Mouse (Mus musculus) lung, postnatal 0 days (tissue): ENCODE measurements around the gene Ints13. TPM values are rescaled to one million over a fixed set of nuclear protein-coding genes. Genes with fewer than 3 reads are reported as not detected.

ENCODE experiments used
- ATAC-seq: fragments of 200-750 bp; cut with Nextera tagmentation; 2 replicates; pipeline ENCODE4 v1.8.0; 2017; ENCODE audit warnings: moderate library complexity
- DNase-seq: peaks from one replicate; pipeline ENCODE4 v3.0.0-alpha.2; 2016; ENCODE audit warnings: low spot score
- H3K27ac ChIP-seq: fragments of 300-500 bp; sonication (generic); 2 replicates; pipeline ENCODE4 v1.5.1; 2014; ENCODE audit warnings: antibody characterized with exemption, mild to moderate bottlenecking, low read length, mixed read lengths
- H3K27me3 ChIP-seq: fragments of 300-500 bp; sonication (generic); replicated peaks from 2 replicates; pipeline ENCODE4 v1.6.1; 2014; ENCODE audit warnings: low read length, mixed read lengths; ENCODE audit not compliant: insufficient read depth
- H3K36me3 ChIP-seq: fragments of 300-500 bp; sonication (generic); 2 replicates; pipeline ENCODE4 v1.6.1; 2014; ENCODE audit warnings: low read length, mixed read lengths; ENCODE audit not compliant: insufficient read depth
- H3K4me1 ChIP-seq: fragments of 300-500 bp; sonication (generic); 2 replicates; pipeline ENCODE4 v1.6.1; 2014; ENCODE audit warnings: antibody characterized with exemption, low read depth, low read length, mixed read lengths; ENCODE audit not compliant: insufficient read depth
- H3K4me2 ChIP-seq: fragments of 300-500 bp; sonication (generic); replicated peaks from 2 replicates; pipeline ENCODE4 v1.6.1; 2014; ENCODE audit warnings: low read depth, mild to moderate bottlenecking, low read length, moderate library complexity, mixed read lengths
- H3K4me3 ChIP-seq: fragments of 300-500 bp; sonication (generic); 2 replicates; pipeline ENCODE4 v1.5.1; 2014; ENCODE audit warnings: low read depth, low read length
- H3K9ac ChIP-seq: fragments of 300-500 bp; sonication (generic); replicated peaks from 2 replicates; pipeline ENCODE4 v1.6.1; 2014; ENCODE audit warnings: low read depth, mild to moderate bottlenecking
- H3K9me3 ChIP-seq: fragments of 300-500 bp; sonication (generic); 2 replicates; pipeline ENCODE4 v1.6.1; 2016; ENCODE audit warnings: low read length, mixed read lengths
- CTCF ChIP-seq: IDR thresholded peaks from 2 replicates; pipeline ENCODE4 v1.5.1; 2016; ENCODE audit warnings: antibody characterized with exemption, mild to moderate bottlenecking
- EP300 ChIP-seq: IDR thresholded peaks from 2 replicates; pipeline ENCODE4 v1.6.1; 2016; ENCODE audit warnings: antibody characterized with exemption, mild to moderate bottlenecking, control low read depth
- WGBS: fragments of 180-500 bp; shearing (Covaris S2); extraction: QIAGEN DNeasy Blood & Tissue Kit; methylation state at CpG from one replicate; pipeline ENCODE4 v1.1.7; 2014; 5-methylcytosine and 5-hydroxymethylcytosine counted together
- polyA plus RNA-seq: library from polyadenylated mRNA; unstranded; fragments of >200 nt; fragmentation: Nextera tagmentation; extraction: Ambion mirVana; gene quantifications from 2 replicates; pipeline ENCODE4 v1.2.1, GENCODE M21; 2015

The Ints13 gene
- polyA plus RNA-seq, result 27.0 and 27.4 TPM in 2 replicates

DNA sequence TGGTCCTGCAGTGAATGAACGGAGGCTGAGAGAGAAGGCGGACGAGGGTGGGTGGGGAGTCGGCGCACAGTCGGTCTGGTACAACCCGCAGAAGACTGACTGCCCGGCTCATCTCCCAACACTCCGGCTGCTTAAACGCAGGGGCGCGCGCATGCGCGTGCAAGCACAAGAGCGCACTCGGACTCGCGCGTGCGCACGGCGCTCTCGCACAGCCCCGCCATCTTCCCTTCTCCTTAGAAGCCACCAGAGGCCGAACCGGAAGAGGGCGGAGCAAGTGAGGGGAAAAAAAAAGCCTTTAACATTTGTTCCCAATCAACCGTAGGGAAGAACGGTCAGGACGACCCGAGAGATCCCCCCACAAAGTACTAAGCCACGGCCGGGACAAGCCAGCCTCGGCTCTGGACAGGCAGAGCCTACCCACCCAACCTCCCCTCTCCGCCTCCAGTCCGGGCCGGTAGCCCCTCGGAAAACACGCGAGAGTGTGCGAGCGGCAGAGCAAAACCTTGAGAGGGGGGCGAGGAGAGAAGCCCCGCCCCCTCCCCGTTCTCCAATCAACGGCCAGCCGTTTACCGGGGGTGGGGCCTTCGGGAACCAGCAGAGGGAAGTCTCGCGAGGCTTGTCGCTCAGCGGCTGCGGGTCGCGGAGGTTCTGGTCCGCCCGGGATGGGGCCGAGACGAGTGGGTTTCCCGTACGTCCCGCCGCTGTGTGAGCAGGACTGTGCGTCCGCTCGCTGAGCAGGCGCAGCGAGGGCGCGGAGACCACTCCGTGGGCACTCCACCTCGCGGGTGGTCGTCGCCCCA, at the start of gene Ints13:
TSS of gene Ints13 (minus strand) at position 526 of the 800 bp plus-strand sequence.
- Histone ChIP-seq H3K4me2 (peak within 1 kb of the TSS; percentile 94), H3K4me3 (peak within 1 kb of the TSS; percentile 91), H3K27me3 (no peaks in the 10 kb centered on the region), H3K36me3 (no peaks in the 10 kb centered on the region), H3K4me1 (peaks cover 4% of the 10 kb centered on the region; the same call in 1 of the 2 replicates), H3K9me3 (no peaks in the 10 kb centered on the region), H3K27ac (peak within 1 kb of the TSS; percentile 99), H3K9ac (peak within 1 kb of the TSS; percentile 98)
- TF ChIP-seq EP300, result peak; percentile 44; the same call in 1 of the 2 replicates
- TF ChIP-seq CTCF, result no peak; the same call in 1 of the 2 replicates
- ATAC-seq (peak; percentile 94), DNase-seq (peak; percentile 100)
- 1% methylated on average over 76 of the region's 77 CpGs for WGBS

DNA sequence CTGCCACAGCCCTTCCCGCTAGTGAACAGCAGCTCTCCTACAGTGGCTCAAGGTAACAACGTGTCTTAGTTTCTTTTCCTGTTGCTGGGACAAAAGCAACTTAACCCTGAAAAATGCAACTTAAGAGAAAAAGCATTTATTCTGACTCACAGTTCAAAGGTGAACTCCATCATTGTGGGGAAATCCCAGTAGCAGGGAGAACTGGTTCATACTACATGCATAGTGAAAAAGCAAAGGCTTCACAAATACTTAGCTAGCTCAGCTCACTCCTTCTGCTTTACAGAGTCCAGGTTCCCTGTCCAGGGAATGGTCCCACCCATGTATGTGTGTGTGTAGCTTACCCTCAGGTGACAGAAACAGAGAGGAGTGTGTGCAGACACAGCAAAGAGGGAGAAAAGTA, 39.0 kb upstream of the Ints13 start:
- Histone ChIP-seq H3K27ac (no peak overlapping the region), H3K9ac (no peak overlapping the region), H3K4me1 (no peaks in the 10 kb centered on the region), H3K27me3 (no peaks in the 10 kb centered on the region), H3K4me2 (no peak overlapping the region), H3K36me3 (peaks cover 10% of the 10 kb centered on the region), H3K9me3 (no peaks in the 10 kb centered on the region), H3K4me3 (no peak overlapping the region)
- DNase-seq (no peak), ATAC-seq (no peak)
- WGBS, result 82% methylated on average over 2 of the region's 2 CpGs
- no peak for TF ChIP-seq CTCF
- TF ChIP-seq EP300, result no peak

DNA sequence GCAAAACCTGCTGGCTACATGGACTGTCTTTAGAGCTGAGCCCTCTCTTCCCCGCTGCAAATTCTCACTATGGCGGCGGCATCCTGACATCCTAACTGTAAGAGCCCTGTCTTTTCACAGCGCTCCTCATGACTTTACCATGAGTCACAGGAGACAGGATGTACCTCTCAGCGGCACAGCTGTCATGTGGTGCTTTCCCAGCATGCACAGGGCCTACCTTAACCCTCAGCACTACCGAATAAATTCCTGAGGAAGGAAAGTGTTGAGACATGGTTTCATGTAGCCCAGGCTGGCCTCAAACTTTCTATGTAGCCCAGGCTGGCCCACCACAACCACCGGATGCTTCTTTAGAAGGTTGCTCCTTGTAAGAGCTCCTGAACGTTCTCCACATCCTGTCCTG, 38.3 kb upstream of the Ints13 start:
- no peak overlapping the region for H3K4me3 ChIP-seq

DNA sequence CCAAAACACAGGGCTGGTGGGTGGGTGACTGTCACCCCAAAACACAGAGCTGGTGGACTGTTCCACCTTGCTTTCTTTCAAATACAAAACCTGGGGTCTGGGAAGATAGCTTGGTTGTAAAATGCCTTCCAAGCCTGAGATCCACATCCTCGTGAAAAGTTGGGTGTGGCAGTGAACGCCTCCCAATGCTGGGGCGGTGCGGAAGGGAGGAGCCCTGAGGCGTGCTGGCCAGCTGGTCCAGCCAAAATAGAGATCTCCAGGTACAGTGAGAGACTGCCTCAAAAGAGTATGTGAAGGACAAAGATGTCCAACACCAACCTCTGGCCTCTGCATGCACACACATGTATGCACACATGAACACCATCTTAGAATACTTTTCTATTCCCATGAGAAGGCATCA, 36.9 kb upstream of the Ints13 start:
- Histone ChIP-seq H3K4me2 (no peak overlapping the region), H3K27ac (no peak overlapping the region), H3K36me3 (peaks cover 10% of the 10 kb centered on the region), H3K9ac (no peak overlapping the region), H3K27me3 (no peaks in the 10 kb centered on the region), H3K9me3 (no peaks in the 10 kb centered on the region), H3K4me3 (no peak overlapping the region), H3K4me1 (no peaks in the 10 kb centered on the region)
- DNase-seq, result no peak
- ATAC-seq, result no peak
- WGBS, result 94% methylated on average over 5 of the region's 5 CpGs
- TF ChIP-seq EP300, result no peak

More for the DNA sequence above, 38.3 kb upstream of the Ints13 start:
- WGBS, result 96% methylated on average over 8 of the region's 8 CpGs
- H3K36me3 ChIP-seq, result peaks cover 10% of the 10 kb centered on the region
- no peak for TF ChIP-seq CTCF
- TF ChIP-seq EP300, result no peak
- H3K27ac ChIP-seq, result no peak overlapping the region
- no peaks in the 10 kb centered on the region for H3K9me3 ChIP-seq
- H3K4me1 ChIP-seq, result no peaks in the 10 kb centered on the region
- H3K4me2 ChIP-seq, result no peak overlapping the region
- no peak overlapping the region for H3K9ac ChIP-seq
- DNase-seq (no peak), ATAC-seq (no peak)
- H3K27me3 ChIP-seq, result no peaks in the 10 kb centered on the region

DNA sequence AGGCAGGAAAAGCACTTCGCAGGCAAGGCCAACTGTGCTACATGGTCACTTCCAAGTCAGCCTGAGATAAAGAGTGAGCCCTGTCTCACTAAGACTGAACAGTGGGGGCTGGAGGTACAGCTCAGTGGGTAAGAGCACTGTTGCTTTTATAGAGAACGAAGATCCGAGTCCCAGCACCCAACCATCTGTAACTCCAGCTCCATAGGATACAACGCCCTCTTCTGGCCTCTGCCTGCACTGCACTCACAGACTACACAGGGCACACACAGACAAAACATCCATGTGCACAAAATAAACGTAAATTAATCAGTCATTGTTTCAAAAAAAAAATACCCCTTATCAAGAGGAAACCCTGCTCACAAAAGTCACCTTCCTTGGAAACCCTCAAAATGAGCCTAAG, 36.3 kb upstream of the Ints13 start:
- no peak for ATAC-seq
- no peak overlapping the region for H3K4me2 ChIP-seq
- no peak overlapping the region for H3K9ac ChIP-seq
- no peaks in the 10 kb centered on the region for H3K4me1 ChIP-seq
- no peak for TF ChIP-seq EP300
- TF ChIP-seq CTCF, result no peak
- 90% methylated on average over 5 of the region's 5 CpGs for WGBS
- no peaks in the 10 kb centered on the region for H3K9me3 ChIP-seq
- no peak overlapping the region for H3K27ac ChIP-seq
- no peaks in the 10 kb centered on the region for H3K27me3 ChIP-seq
- peaks cover 10% of the 10 kb centered on the region for H3K36me3 ChIP-seq
- no peak for DNase-seq
- no peak overlapping the region for H3K4me3 ChIP-seq

DNA sequence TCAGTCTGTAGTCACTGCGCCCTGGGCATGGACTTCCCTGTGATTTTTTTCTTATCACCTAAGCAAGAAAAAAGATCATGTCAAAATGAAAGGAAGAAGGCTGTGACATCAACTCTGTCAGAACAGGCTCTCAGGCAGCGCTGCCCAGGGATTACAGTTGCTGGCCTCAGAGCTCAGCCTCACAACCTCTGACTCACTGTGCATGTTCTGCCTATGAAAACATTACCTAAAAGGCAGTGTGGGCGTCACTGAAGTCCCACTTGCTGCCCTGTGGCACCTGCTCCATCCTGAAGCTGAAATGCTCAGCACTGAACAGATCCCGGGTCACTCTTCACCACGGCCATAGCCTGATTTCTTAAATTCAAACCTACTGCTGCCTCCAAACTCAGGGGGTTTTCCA, 35.1 kb upstream of the Ints13 start:
- WGBS, result 83% methylated on average over 5 of the region's 5 CpGs
- Histone ChIP-seq H3K4me3 (no peak overlapping the region), H3K9me3 (no peaks in the 10 kb centered on the region), H3K36me3 (peaks cover 7% of the 10 kb centered on the region), H3K27ac (no peak overlapping the region), H3K4me2 (no peak overlapping the region), H3K4me1 (no peaks in the 10 kb centered on the region), H3K9ac (no peak overlapping the region), H3K27me3 (no peaks in the 10 kb centered on the region)
- no peak for DNase-seq
- no peak for ATAC-seq
- TF ChIP-seq CTCF, result no peak
- TF ChIP-seq EP300, result no peak
